Mouse (Mus musculus) heart, adult 2 months (tissue): Measurements from ENCODE around the gene Ankrd27.

Experiments
- CTCF ChIP-seq: fragments of 200-600 bp; IDR thresholded peaks from 2 replicates; pipeline ENCODE4 v1.8.1; 2022; ENCODE audit warnings: antibody characterized with exemption, mild to moderate bottlenecking, moderate library complexity
- EP300 ChIP-seq: fragments of 200-500 bp; IDR thresholded peaks from 2 replicates; pipeline ENCODE4 v1.6.1; 2011; ENCODE audit warnings: low read depth, low read length, control low read depth; ENCODE audit not compliant: insufficient read depth
- POLR2A ChIP-seq: fragments of 200-500 bp; IDR thresholded peaks from 2 replicates; pipeline ENCODE4 v1.6.1; 2011; ENCODE audit warnings: mild to moderate bottlenecking, low read depth, low read length, control low read depth; ENCODE audit not compliant: insufficient read depth

- no peak for TF ChIP-seq CTCF
- no peak for TF ChIP-seq POLR2A
- no peak for TF ChIP-seq EP300
These were observed 8.3 kb downstream of the Ankrd27 start for GRCm38 (mm10) chr7:35594311-35594710.
